Mouse (Mus musculus) megakaryocyte, adult 5-6 weeks (primary cell): ENCODE measurements at regions not wholly inside any gene's neighbourhood (a gene's known extent, or its start where the extent isn't known, plus 50 kb on each side); places are given as distances from the start of the nearest gene placed in this dataset.

Experiments
- ATAC-seq: 2 replicates; pipeline ENCODE4 v1.8.0; 2016; ENCODE audit warnings: mild to moderate bottlenecking, inconsistent platforms; ENCODE audit not compliant: poor library complexity, severe bottlenecking

- no peak for ATAC-seq
Observed at GRCm38 (mm10) chr13:83450820-83451219, 53.0 kb upstream of the Mef2c start.

- no peak for ATAC-seq
Observed at GRCm38 (mm10) chr13:83452987-83453386, 50.8 kb upstream of the Mef2c start.
